Mouse (Mus musculus): ENCODE results near the gene Fpr2.
"Not testable (repeated sequence)": the region's sequence is repeated elsewhere in the genome, so short reads cannot be mapped to it uniquely, and the experiment has no call there.

Fpr2 gene

GRCm38 (mm10) chr17:17887774-17888248, at the start of gene Fpr2, which contains the start of gene Fpr3:
Gene Fpr2, plus strand, starts transcription at chr17:17887824.
Gene Fpr3, plus strand, starts transcription at chr17:17887852.
- in situ Hi-C loops (cut with MboI; ENCODE audit: low pct_unique_long_range_greater_than_20kb in 1 of 2, low sequenced_read_pairs in 2 of 2, unreplicated experiment in 1 of 2), result loop anchor here (10.0 kb wide), 2 partner anchors 113 to 123 kb away; no protein-coding TSS in a partner anchor

GRCm38 (mm10) chr17:17837919-17838701, 49.5 kb upstream of the Fpr2 start:
- in situ Hi-C loops (cut with MboI; ENCODE audit: low pct_unique_long_range_greater_than_20kb in 1 of 2, low sequenced_read_pairs in 2 of 2, unreplicated experiment in 1 of 2), result no loop called here

GRCm38 (mm10) chr17:17839276-17839675, 48.3 kb upstream of the Fpr2 start:
- in situ Hi-C loops (cut with MboI; ENCODE audit: low pct_unique_long_range_greater_than_20kb in 1 of 2, low sequenced_read_pairs in 2 of 2, unreplicated experiment in 1 of 2), result no loop called here

GRCm38 (mm10) chr17:17840796-17841195, 46.8 kb upstream of the Fpr2 start:
- in situ Hi-C loops (cut with MboI; ENCODE audit: low pct_unique_long_range_greater_than_20kb in 1 of 2, low sequenced_read_pairs in 2 of 2, unreplicated experiment in 1 of 2), result no loop called here

- in situ Hi-C loops (cut with MboI; ENCODE audit: low pct_unique_long_range_greater_than_20kb in 1 of 2, low sequenced_read_pairs in 2 of 2, unreplicated experiment in 1 of 2), result no loop called here
These were observed 43.9 kb upstream of the Fpr2 start for GRCm38 (mm10) chr17:17843534-17844261.

GRCm38 (mm10) chr17:17844606-17845005, 43.0 kb upstream of the Fpr2 start:
- in situ Hi-C loops (cut with MboI; ENCODE audit: low pct_unique_long_range_greater_than_20kb in 1 of 2, low sequenced_read_pairs in 2 of 2, unreplicated experiment in 1 of 2), result not testable (repeated sequence)

GRCm38 (mm10) chr17:17845187-17846027, 42.2 kb upstream of the Fpr2 start:
- in situ Hi-C loops (cut with MboI; ENCODE audit: low pct_unique_long_range_greater_than_20kb in 1 of 2, low sequenced_read_pairs in 2 of 2, unreplicated experiment in 1 of 2), result no loop called here

GRCm38 (mm10) chr17:17848988-17849387, 38.6 kb upstream of the Fpr2 start:
- in situ Hi-C loops (cut with MboI; ENCODE audit: low pct_unique_long_range_greater_than_20kb in 1 of 2, low sequenced_read_pairs in 2 of 2, unreplicated experiment in 1 of 2), result no loop called here

- in situ Hi-C loops (cut with MboI; ENCODE audit: low pct_unique_long_range_greater_than_20kb in 1 of 2, low sequenced_read_pairs in 2 of 2, unreplicated experiment in 1 of 2), result no loop called here
These were observed 37.5 kb upstream of the Fpr2 start for GRCm38 (mm10) chr17:17849906-17850712.

- in situ Hi-C loops (cut with MboI; ENCODE audit: low pct_unique_long_range_greater_than_20kb in 1 of 2, low sequenced_read_pairs in 2 of 2, unreplicated experiment in 1 of 2), result no loop called here
These were observed 32.4 kb upstream of the Fpr2 start, which contains the start of gene Has1 for GRCm38 (mm10) chr17:17855064-17855838. Gene Has1, minus strand, starts transcription at chr17:17855205.

GRCm38 (mm10) chr17:17856612-17857011, 31.0 kb upstream of the Fpr2 start:
- in situ Hi-C loops (cut with MboI; ENCODE audit: low pct_unique_long_range_greater_than_20kb in 1 of 2, low sequenced_read_pairs in 2 of 2, unreplicated experiment in 1 of 2), result no loop called here

GRCm38 (mm10) chr17:17857446-17857845, 30.2 kb upstream of the Fpr2 start:
- in situ Hi-C loops (cut with MboI; ENCODE audit: low pct_unique_long_range_greater_than_20kb in 1 of 2, low sequenced_read_pairs in 2 of 2, unreplicated experiment in 1 of 2), result no loop called here

GRCm38 (mm10) chr17:17860110-17860509, 27.5 kb upstream of the Fpr2 start:
- in situ Hi-C loops (cut with MboI; ENCODE audit: low pct_unique_long_range_greater_than_20kb in 1 of 2, low sequenced_read_pairs in 2 of 2, unreplicated experiment in 1 of 2), result no loop called here

- in situ Hi-C loops (cut with MboI; ENCODE audit: low pct_unique_long_range_greater_than_20kb in 1 of 2, low sequenced_read_pairs in 2 of 2, unreplicated experiment in 1 of 2), result no loop called here
These were observed 25.3 kb upstream of the Fpr2 start for GRCm38 (mm10) chr17:17862360-17862759.

GRCm38 (mm10) chr17:17865168-17865567, 22.5 kb upstream of the Fpr2 start:
- in situ Hi-C loops (cut with MboI; ENCODE audit: low pct_unique_long_range_greater_than_20kb in 1 of 2, low sequenced_read_pairs in 2 of 2, unreplicated experiment in 1 of 2), result no loop called here

GRCm38 (mm10) chr17:17866801-17867469, 20.7 kb upstream of the Fpr2 start:
- in situ Hi-C loops (cut with MboI; ENCODE audit: low pct_unique_long_range_greater_than_20kb in 1 of 2, low sequenced_read_pairs in 2 of 2, unreplicated experiment in 1 of 2), result no loop called here
